Mouse (Mus musculus) left cerebral cortex, postnatal 4 days (tissue): ENCODE measurements at regions not wholly inside any gene's neighbourhood (a gene's known extent, or its start where the extent isn't known, plus 50 kb on each side); places are given as distances from the start of the nearest gene placed in this dataset.

Source experiments
- DNase-seq: peaks from one replicate; pipeline ENCODE4 v3.0.0-alpha.2; 2022
- intact Hi-C: fragments of 180-260 bp; cut with DNase I; formaldehyde crosslinking; loops from one replicate; pipeline ENCODE4 v1.15.1; 2025

DNA sequence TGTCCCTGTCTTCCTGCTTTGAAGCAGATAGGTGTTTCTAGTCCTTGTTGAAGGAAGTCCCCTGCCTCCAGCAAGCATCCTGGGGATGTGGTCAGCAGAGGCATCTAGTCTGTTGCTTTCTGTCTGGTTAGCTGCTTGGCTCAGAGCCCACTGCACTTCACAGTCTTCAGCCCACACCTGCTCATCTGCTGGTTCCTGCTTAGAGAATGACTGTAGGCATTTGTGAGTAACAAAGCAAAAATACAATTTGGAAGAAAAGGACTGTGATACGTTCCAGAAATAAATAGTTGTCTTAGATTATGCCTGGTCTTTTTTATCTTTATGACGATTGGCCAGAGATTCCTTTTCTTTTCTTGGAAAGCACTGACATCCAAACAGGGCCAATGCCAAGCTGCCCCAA is 246.6 kb upstream of the Sox2 start:
- no peak for DNase-seq
- intact Hi-C loops: no loop called here

DNA sequence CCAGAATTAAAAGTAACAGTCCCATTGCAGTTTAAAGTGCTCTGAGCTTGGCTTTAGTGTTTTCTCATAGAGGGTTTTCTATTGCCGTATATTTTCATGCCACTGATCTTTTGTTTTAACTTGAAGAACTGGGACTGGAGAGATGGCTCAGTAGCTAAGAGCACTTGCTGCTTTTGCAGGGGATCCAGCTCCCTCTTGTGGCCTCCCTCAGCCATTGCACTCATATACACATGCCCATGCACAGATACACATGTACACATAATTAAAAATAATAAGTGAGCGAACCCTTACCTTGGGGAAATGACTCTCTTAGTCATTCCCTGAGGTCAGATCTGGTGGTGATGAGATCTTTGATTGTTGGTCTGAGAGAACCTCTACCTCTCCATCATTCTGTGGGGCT is 258.9 kb upstream of the Sox2 start:
- intact Hi-C loops: no loop called here
- no peak for DNase-seq

DNA sequence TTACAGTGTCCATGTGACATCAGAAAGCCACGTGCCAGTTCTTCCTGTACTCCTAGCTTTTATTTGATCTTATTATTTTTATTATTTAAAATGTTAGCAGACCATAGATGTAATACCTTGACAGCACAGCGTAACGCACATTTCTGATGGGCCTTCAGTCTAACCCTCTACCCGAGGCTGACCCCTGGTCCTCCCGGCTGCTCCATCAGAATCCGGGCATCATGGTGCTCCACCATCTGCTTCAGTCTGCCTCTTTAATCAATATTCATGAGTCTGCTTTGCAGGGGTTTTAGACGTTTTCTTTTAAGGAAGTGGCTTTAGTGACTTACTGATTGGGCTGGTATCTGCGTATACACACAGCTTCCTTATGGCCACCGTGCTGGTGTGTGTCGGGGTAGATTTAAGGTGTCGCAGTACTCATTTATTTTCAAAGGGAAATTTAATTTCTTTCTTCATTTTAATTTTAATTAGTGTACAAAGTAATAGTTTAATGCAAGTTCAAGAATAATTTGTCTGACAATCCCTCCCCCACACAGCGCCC is 265.2 kb upstream of the Sox2 start:
- intact Hi-C loops: no loop called here
- no peak for DNase-seq

DNA sequence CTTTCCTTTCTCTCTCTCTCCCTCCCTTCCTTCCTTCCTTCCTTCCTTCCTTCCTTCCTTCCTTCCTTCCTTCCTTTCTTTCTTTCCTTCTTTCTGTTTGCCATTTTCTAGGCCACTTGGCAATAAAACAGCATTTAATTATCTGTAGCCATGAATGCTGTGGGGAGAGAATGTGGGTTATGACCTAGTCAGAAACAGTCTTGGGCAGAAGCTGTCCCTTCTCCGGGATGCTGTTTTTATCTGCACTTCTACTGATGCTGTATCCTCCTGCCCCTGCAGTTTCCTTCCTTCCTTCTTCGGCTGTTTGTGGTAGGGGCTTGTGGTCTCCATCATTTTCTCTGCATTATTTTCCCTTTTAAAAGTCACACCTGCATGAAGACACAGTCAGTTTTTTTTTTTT is 272.3 kb upstream of the Sox2 start:
- intact Hi-C loops: no loop called here
- no peak for DNase-seq

DNA sequence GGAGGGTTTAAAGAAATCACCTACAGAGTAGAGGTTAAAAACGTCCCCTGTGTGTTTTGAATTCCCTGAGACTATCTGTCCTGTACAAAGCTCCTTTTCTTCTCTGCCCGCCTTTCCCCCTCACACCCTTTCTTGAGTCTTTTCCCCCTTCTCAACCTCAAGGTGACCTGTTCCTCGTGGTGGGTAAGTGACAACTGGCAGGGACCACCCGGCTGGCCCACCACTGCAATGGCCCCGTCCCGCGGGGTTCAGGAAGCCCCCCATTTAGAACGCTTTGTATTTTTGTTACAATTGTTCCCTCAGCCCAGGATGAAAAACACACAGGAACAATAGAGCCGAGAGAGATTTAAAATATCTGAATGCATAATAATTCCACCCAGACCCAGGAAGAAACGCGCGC is 272.9 kb upstream of the Sox2 start:
- intact Hi-C loops: no loop called here
- no peak for DNase-seq

DNA sequence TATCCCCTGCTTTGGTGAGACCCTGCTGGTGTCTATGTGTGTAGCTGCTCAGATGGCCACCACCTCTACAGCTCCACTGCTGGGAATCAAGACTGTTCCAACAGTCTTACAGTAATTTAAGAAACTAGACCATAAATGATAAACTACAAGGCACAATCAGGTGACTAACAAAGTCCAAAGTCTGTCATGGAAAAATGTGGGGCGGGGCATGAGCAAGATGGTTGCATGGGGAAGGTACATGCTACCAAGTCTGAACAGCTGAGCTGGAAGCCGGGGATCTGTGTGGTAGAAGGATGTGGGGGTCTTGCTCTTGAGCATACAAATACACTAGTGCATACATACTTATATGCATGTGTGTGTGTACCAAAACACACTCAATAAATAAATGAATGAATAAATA is 278.8 kb upstream of the Sox2 start:
- no peak for DNase-seq
- intact Hi-C loops: no loop called here

DNA sequence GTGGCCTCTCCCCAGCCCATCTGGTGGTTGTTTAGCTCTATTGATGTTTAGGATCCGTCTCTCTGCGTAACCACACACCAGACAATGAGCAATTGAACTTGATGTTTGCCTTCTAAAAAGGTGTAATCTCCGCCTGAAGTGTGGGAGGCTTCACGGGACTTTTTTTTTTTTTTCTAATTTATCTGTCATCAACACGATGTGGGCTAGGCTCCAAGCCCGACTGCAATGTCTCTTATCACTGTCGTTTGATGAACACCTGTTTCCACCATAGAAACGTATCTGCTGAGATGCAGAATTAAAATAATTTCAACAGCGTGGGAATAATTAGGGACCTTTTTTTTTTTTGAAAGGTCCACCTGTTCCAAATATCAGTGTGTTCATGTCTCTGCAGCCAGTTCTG is 257.0 kb upstream of the Dnajc19 start:
- intact Hi-C loops: no loop called here
- no peak for DNase-seq

DNA sequence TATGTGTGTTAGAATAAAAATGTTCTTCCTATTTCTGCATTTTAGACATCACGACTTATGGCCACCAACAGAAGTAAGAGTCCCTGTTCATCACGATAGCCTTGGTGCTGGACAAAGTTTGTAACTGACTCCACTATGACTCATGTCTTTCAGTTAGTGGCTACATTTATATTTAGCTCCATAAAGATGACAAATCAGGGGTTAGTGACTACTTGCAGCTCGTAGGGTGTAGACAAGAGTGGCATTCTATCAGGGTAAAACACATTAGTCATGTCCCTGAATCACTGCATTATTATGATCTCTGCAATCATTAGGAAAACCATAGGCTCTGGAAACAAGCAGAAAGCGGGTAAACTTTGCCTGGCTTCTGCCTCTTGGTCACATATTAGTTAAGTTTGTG is 252.4 kb upstream of the Dnajc19 start:
- no peak for DNase-seq
- intact Hi-C loops: no loop called here

DNA sequence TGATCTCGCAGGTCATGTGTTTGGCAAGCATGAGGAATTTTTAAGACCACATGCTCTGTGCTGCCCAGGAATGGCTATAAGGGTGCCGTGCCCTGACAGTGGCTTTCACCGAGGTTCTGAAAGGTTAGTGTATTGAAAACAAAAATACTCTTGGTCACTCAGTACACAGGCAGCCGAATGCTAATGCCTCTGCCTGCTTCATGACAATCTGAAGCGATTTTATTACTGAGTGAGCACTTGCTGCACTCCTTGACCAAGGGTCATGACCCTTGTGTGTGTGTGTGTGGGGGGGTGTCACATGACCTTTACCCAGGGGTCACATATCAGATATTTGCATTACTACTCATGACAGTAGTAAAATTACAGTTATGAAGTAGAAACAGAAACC is 250.8 kb upstream of the Dnajc19 start:
- DNase-seq: no peak
- intact Hi-C loops: no loop called here

DNA sequence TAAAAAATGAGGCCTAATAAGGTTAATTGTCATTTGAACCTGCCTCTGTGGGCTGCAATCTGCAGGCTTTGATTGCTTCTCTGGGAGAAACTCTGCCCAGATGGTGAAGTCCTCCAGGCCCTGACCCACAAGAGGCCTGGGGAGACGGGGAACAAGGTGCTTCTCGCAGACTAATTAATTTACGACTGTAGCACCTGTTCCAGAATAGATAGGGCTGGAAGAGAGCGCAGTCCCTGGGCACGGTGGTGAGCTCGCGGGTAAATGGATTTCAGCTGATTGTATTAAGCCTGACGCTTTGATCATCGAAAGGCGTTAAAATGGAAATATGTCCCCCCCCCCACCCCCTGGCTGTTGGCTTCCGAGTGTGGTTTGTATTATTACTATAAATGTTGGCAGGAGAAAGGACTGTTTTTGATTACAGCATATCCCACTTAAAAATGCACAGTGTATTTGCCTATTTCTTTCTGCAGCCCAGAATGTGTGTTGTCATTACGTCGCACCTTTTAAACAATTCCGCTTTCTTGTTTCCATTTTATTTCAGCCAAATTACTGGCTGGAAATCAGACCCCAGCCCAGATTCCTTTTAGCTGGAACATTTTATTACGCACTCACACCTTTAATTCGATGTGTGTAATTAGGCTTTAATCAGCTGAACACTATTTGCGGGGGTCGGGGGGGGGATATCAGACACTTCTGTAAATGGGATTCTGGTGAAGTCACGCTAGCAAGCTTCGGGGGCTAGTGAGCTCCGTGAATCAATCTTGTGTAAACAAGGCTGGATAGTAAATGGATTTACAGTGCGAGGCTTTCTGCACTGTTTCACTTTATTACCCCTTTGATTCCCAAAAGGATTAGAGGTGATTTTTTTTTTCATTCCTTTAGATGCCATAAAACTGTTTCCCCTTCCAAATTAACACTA is 250.1 kb upstream of the Dnajc19 start:
- intact Hi-C loops: no loop called here
- DNase-seq: no peak

DNA sequence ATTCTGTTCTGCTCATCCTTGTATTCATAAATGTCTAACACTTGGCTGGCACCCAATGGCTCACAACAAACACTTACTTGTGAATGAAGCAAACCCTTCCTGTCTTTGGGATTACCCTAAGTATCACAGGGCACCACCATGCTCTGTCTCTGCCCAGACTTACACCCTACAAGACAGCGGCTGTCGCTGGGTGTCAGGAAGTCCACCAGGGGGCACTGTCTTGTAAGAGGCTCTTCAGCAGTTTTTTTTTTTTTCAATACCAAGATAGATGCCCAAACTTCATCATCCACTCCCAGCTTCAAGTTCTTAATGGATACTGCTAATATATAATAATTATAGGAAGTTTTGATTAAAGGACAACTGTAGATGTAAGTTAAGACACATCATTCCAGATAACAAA is 247.7 kb upstream of the Dnajc19 start:
- intact Hi-C loops: loop anchor here (10.0 kb wide), 1 partner anchor 306 kb away; no protein-coding TSS in a partner anchor
- peak; percentile 79 for DNase-seq

DNA sequence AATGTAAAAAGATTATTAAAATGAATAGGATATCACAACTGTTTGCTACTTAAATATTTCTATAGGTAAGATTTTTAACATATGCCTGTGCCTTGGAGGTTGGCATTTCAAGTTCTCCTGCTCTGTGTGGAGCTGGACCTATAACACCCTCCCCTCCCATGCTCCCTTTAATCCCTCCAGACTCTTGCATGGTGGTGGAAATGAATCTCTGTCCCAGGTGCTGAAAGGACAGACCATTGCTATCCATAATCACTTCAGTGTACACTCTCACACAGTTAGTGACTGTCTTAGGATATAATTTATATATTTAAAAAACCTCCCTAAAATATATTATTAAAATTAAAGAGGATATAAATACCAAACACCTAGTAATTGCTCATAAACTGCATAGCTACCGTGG is 244.5 kb upstream of the Dnajc19 start:
- intact Hi-C loops: loop anchor here (10.0 kb wide), 1 partner anchor 309 kb away; no protein-coding TSS in a partner anchor
- DNase-seq: no peak

DNA sequence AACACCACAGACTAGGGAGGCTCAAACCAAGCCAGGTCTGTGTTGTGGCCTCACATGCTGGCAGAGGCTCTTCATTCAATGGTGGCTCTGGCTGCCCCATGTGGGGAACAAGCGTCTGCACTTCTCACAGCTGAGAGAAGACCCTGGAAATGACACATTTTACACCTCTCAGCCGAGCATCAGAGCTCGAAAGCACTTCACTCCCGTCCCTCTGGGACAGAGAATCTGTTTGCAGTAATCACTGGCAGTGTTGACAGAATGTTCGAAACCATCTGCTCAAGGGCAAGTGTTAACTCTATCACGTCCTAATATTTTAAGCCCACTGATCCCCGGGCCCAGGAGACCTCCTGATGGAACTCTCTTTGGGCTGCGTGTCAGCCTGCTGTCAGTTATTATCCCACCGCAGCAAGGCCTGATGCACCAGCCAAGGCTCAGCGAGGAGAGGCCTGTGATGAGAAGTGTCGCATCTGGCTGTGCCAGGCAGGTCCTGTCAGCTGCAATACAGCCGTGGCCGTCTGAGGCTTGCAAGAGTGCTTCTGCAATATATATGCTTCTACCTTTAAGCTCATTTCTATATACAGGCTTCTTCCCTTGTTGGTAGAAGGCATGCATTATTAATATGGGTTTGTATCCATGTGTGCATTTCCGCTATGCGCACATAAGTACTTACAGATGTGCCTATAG is 241.5 kb upstream of the Dnajc19 start:
- peak; percentile 68 for DNase-seq

DNA sequence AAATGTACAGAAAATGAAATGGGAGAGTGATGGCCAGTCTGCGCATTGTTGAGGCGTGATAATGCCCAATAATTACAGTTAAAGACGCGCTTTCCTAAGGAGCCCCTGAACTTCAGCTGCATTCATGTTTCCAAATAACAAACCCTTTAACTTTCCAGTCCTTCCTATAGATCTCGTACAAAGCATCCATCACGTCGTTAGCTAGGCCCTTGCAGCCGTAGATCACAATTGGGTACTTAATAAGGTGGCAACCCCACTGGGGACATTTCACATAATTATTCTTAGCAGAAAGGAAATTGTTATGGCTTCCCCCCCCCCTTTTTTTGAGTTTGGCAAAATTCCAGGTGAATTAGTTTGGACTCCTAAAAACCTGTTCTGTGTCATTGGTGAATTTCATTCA is 233.7 kb upstream of the Dnajc19 start:
- DNase-seq: no peak
- intact Hi-C loops: no loop called here

More for the DNA sequence above, 241.5 kb upstream of the Dnajc19 start:
- intact Hi-C loops: loop anchor here (10.0 kb wide), 1 partner anchor 312 kb away; no protein-coding TSS in a partner anchor

DNA sequence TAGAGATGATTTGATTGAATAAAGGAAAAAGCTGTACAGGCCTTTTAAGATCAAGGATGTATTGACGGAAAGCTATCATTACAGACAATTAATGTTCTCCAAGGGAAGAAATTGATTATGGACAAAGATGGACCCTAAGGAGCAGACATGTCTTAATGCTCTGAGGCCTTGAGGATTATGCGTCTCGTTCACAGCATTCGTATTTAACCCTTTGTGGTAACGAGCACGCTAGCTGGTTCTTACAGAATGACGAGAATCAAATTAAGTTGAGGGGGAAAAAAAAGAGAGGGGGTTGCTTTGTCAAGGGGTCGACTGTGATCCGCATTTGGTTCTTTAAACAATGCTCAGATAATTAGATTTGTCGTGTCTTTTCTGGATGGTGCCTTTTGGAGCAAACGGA is 233.3 kb upstream of the Dnajc19 start:
- no peak for DNase-seq
- intact Hi-C loops: no loop called here

DNA sequence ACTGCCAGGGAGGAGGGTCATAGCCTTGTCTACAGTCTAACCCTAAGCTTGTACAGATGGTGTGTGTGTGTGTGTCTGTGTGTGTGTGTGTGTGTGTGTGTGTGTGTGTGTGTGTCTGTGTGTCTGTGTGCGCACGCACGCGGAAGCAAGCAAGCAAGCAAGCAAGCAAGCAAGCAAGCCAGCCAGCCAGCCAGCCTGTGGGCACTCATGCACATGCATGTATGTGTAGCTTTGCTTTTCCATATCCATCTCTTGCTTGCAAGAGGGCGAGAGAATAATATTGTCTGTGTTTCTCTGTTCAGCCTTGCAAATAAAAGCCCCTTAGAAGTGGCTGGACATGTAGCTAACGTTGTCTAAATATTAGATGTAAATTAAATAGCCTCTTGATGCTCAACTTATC is 230.8 kb upstream of the Dnajc19 start:
- intact Hi-C loops: no loop called here
- DNase-seq: no peak

DNA sequence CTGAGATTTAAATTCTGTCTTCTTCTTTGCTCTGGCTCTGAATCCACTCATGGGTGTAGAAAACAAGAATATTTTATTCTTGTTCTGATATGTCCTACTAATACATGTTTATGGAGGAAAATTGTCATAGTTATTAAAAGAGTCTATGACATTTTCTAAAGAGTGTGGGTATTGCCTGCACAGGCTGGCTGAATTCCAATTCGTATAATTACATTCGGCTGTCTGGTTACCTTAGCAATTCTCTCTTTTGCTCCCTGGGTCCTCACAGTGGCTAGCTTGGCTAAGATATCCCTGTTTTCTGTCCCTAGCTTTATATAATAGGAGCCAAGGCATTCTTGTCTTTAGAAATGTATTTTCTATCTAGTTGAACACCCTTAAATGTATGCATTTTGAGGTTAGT is 218.5 kb upstream of the Dnajc19 start:
- DNase-seq: no peak
- intact Hi-C loops: no loop called here

DNA sequence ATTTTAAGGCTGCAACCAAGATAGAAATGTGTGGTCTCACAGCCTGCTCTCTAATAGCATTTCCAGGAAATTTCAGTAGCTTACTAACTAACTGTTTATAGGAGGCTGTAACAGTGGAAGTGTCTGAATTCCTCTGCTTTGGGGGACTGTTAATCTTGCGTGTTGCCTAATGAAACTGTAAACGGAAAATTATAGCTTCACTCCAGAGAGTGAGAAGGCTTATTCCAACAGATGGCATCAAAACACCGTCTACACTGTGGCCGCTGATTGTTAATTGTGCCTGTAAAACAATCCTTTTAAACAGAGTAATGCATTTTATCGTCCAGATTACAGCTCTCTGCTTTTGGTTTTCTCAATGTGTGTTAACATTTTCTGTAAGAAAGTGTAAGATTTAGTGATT is 206.7 kb upstream of the Dnajc19 start:
- no peak for DNase-seq
- intact Hi-C loops: no loop called here

DNA sequence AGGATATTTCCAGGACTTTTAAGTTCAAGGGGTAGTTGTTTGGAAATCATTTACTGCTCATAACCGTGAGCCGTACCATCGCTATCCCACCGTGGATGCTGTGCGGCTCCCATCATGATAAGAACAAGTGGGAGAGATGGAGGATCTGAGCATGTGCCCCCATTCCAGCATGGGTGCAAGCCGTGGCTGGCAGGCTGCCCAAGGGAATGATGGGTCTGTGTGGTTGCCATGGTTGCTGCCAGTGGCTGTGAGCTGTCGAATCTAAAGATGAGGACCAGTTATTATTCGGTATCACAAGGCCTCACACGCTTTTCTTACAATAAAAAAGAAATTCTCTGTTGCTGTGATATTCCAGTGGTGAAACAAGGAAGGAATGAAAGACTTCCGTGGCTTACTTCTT is 189.0 kb upstream of the Dnajc19 start:
- peak; percentile 70 for DNase-seq
- intact Hi-C loops: no loop called here

DNA sequence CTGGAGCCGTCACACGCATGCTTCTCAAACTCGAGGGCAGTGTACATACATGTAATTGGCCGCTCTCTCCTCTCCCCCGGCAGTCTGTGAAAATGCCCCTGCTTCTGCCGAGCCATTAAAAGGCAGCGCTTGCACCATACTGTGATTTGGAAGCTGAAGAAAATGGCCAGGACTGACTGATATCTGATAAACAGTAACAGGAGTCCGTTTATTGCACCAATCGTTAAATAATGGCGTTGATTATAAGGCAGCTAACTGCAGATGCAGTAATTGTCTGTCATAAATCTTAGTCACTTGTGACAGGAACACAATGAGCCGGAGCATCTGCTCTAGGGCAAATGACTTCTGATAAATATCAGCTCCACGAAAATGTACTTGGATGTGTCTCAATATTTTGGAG is 185.3 kb upstream of the Dnajc19 start:
- intact Hi-C loops: no loop called here
- no peak for DNase-seq

DNA sequence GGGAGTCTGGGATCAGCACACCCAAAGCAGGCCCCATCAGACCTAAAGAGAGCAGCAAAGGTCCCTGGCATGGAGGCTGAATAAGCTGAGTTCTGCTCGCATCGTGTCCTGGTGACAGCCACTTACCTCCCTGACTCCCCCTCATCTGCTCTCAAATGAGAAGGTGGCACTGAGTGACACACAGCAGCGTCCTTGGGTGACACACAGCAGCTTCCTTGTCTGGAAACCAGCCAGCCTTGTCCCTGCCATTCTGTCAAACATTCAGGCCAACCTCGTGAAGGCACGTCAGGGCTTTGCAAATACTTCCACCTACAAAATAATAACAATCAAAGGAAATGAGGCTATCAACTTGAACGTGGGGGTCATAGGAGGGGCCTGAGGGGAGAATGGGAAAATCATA is 183.7 kb upstream of the Dnajc19 start:
- no peak for DNase-seq
- intact Hi-C loops: no loop called here
